Mouse (Mus musculus) cerebellum, adult 2 months (tissue): ENCODE measurements around the gene Lamp2. TPM values are rescaled to one million over a fixed set of nuclear protein-coding genes. Genes with fewer than 3 reads are reported as not detected.
A peak's percentile ranks its signal among the peaks of the same experiment; 100 is the strongest.
"Not testable (repeated sequence)": the region's sequence is repeated elsewhere in the genome, so short reads cannot be mapped to it uniquely, and the experiment has no call there.

Experiments
- DNase-seq, 2 experiments: peaks; one replicate each; pipeline ENCODE4 v3.0.0; 2021
- H3K27ac ChIP-seq: fragments of 200-500 bp; 2 replicates; pipeline ENCODE4 v1.5.1; 2012; ENCODE audit warnings: low read length, control low read depth, inconsistent platforms; ENCODE audit not compliant: insufficient read depth
- H3K27me3 ChIP-seq: fragments of 200-500 bp; 2 replicates; pipeline ENCODE4 v1.6.1; 2012; ENCODE audit warnings: inconsistent platforms, mild to moderate bottlenecking, low read length, moderate library complexity; ENCODE audit not compliant: control insufficient read depth, insufficient read depth
- H3K4me1 ChIP-seq: fragments of 200-500 bp; 2 replicates; pipeline ENCODE4 v1.6.1; 2011; ENCODE audit warnings: low read length; ENCODE audit not compliant: control insufficient read depth, insufficient read depth
- H3K4me3 ChIP-seq: fragments of 200-500 bp; replicated peaks from 2 replicates; pipeline ENCODE3; 2011; ENCODE audit warnings: mild to moderate bottlenecking, low read depth, low read length, control low read depth; ENCODE audit not compliant: insufficient read depth
- CTCF ChIP-seq: fragments of 200-500 bp; IDR thresholded peaks from 2 replicates; pipeline ENCODE4 v1.5.1; 2011; ENCODE audit warnings: low read depth, mild to moderate bottlenecking, control low read depth, low read length, moderate library complexity, borderline replicate concordance; ENCODE audit not compliant: insufficient read depth
- POLR2A ChIP-seq: fragments of 200-500 bp; IDR thresholded peaks from 2 replicates; pipeline ENCODE4 v1.6.1; 2011; ENCODE audit warnings: low read length, control low read depth, borderline replicate concordance; ENCODE audit not compliant: insufficient read depth
- WGBS: fragments of 180-500 bp; shearing (Covaris S2); methylation state at CpG from one replicate; pipeline ENCODE4 v1.1.7; 2018; 5-methylcytosine and 5-hydroxymethylcytosine counted together
- polyA plus RNA-seq: library from polyadenylated mRNA; depleted of rRNA; stranded (reverse); fragments of >200 nt; gene quantifications from 2 replicates; pipeline ENCODE4 v1.2.3, GENCODE M21; 2012; rRNA removed

Gene Lamp2
- polyA plus RNA-seq, result 64.7 and 67.8 TPM in 2 replicates

DNA sequence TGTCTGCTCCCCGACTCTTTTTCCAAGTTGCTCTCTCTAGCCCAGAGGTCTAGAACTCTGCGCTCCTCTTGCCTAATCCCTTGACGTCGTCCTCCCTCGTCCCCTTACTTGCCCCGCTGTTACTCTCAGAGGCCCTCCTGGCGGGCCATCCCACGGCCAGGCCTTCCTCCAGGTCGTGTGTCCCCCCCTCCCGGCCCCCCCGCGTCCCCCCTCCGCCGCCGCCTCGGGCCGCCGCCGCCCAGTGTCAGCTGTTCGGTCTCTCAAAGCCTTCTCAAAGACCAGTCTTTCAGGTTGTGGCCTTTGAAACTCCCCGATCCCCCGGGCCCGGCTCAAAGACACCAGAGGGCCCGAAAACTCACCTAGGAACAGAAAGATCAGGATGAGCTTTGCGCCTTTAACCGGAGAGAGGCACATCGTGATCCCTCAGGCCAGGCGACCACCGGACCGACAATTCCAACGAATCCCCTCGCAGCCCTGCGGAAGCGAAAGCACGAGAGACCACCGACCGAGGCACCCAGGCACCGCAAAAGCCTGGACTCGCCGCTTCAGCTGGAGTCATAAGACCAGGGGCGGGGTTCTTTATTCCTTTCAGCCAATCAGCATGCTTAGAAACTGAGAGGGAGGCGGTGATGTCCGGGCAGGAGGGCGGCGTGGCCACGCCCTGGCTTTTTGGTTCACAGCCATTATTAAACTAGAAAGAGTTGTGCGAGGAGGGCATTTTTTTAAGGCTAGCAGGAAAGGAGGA lies at the start of gene Lamp2:
TSS of gene Lamp2 (minus strand) at position 565 of the 745 bp plus-strand sequence.
- Histone ChIP-seq H3K27me3 (no peaks in the 10 kb centered on the region), H3K27ac (0 out of 2 replicates have a peak within 1 kb of the TSS, but pooled peaks have one; percentile 12), H3K4me1 (no peaks in the 10 kb centered on the region), H3K4me3 (peak within 1 kb of the TSS; percentile 81)
- 10% methylated on average over 46 of the region's 47 CpGs for WGBS
- TF ChIP-seq CTCF (no peak), POLR2A (peak; percentile 54; the same call in 1 of the 2 replicates)
- peak; percentile 72 to 86 for DNase-seq

DNA sequence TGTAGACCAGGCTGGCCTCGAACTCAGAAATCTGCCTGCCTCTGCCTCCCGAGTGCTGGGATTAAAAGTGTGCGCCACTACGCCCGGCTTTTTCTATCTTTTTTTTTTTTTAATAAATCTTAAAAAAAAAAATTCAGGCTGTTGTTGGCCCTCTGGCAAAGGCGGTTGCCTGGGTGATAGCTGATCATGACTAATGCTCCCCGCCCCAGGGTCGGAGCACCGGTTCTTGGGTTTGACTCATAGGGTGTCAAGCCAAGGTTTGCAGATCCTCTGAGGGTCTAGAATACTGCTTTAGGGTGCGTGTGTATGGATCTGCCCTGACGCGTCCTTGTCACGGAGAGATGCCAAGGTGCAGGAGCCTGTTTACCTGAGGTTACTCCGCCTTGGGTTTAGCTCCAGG lies 48.6 kb upstream of the Lamp2 start:
- WGBS, result 88% methylated on average over 14 of the region's 14 CpGs
- H3K27me3 ChIP-seq, result no peaks in the 10 kb centered on the region
- no peak overlapping the region for H3K27ac ChIP-seq
- DNase-seq, result no peak
- no peak for TF ChIP-seq CTCF
- TF ChIP-seq POLR2A, result no peak
- no peaks in the 10 kb centered on the region for H3K4me1 ChIP-seq
- no peak overlapping the region for H3K4me3 ChIP-seq

- H3K4me3 ChIP-seq, H3K4me1 ChIP-seq, DNase-seq, H3K27me3 ChIP-seq, H3K27ac ChIP-seq: not testable (repeated sequence)
- 72% methylated on average over 5 of the region's 5 CpGs for WGBS
These were observed 45.9 kb upstream of the Lamp2 start for GRCm38 (mm10) chrX:38502182-38502581.

GRCm38 (mm10) chrX:38485464-38485863 lies 29.2 kb upstream of the Lamp2 start:
- WGBS, result 8% methylated on average over 20 of the region's 20 CpGs
- H3K27me3 ChIP-seq, H3K27ac ChIP-seq, DNase-seq, H3K4me1 ChIP-seq, H3K4me3 ChIP-seq: not testable (repeated sequence)

GRCm38 (mm10) chrX:38478583-38478982 lies 22.3 kb upstream of the Lamp2 start:
- Histone ChIP-seq H3K4me3 (no peak overlapping the region), H3K27me3 (no peaks in the 10 kb centered on the region), H3K4me1 (no peaks in the 10 kb centered on the region), H3K27ac (no peak overlapping the region)
- no peak for DNase-seq
- no peak for TF ChIP-seq POLR2A
- TF ChIP-seq CTCF, result no peak
- 6% methylated on average over 1 of the region's 1 CpGs for WGBS

DNA sequence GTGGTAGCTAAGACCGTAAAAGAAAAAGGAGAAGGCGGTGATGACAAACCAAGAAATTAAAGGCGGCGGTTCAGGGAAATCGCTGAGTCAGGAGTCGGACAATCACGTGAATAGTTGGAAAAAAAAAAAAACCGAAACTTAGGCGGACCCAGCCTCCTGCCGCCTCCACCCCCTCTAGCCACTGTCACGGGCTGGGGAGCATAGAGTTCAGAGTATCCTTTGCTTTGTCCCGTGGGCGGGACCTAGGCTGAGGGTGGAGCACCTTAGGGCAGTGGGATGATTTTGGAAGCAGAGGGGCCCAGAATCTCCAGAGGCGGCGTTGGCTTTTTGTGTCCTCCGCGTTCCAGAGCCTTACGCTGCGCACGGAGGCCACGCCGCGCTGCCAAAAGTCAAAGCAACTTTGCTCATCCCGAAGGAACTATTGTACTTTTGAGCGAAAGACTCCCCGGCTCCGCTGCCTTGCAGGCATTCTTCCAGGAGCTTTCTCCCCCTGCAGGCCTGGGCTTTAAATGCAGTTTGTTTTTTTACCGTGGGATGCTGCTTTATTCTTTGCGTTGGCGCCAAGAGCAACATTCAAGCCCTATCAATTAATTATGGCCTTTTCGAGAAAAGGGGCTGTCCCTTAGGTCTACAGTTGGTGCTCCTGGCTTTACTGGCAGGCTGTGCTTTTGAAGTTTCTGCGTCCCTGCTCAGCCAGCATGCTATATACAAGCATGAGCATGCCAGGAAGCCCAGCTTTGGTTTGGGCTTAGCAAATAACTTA lies 17.5 kb upstream of the Lamp2 start:
- 0 out of 2 replicates have a peak, but pooled peaks have one; percentile 27 for TF ChIP-seq CTCF
- no peak for TF ChIP-seq POLR2A
- Histone ChIP-seq H3K27ac (peak overlapping the region; percentile 79), H3K4me1 (no peaks in the 10 kb centered on the region), H3K27me3 (no peaks in the 10 kb centered on the region), H3K4me3 (peak overlapping the region; percentile 58)
- WGBS, result 4% methylated on average over 32 of the region's 32 CpGs
- DNase-seq, result peak; percentile 67 to 71

- DNase-seq, result no peak
These were observed 16.9 kb upstream of the Lamp2 start for GRCm38 (mm10) chrX:38473164-38473536.

DNA sequence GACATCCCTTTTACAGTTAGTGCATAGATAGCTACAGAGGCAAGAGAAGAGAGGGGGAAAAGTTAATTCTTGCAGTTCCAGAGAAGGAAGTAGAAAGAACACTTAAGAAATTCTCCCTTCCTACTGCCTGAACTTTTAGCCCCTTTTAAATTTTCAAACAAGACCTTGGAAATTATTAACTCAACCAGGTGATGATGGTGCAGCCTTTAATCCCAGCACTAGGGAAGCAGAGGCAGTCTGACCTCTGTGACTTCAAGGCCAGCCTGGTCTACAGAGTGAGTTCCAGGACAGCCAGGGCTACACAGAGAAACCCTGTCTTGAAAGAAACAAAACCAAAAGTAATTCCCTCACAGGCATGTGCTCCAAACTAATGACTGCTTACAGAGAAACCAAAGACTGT lies 10.0 kb upstream of the Lamp2 start:
- Histone ChIP-seq H3K4me3 (no peak overlapping the region), H3K27me3 (no peaks in the 10 kb centered on the region), H3K4me1 (no peaks in the 10 kb centered on the region), H3K27ac (no peak overlapping the region)
- no peak for DNase-seq
- TF ChIP-seq POLR2A, result no peak
- no peak for TF ChIP-seq CTCF

More at GRCm38 (mm10) chrX:38473164-38473536, 16.9 kb upstream of the Lamp2 start:
- no peak for TF ChIP-seq CTCF
- no peak for TF ChIP-seq POLR2A
- no peaks in the 10 kb centered on the region for H3K4me1 ChIP-seq
- WGBS, result 9% methylated on average over 10 of the region's 10 CpGs
- H3K4me3 ChIP-seq, result peak overlapping the region; percentile 58
- H3K27ac ChIP-seq, result no peak overlapping the region
- H3K27me3 ChIP-seq, result no peaks in the 10 kb centered on the region
